Mouse (Mus musculus) forelimb bud, embryonic 11.5 days (tissue): ENCODE measurements at regions not wholly inside any gene's neighbourhood (a gene's known extent, or its start where the extent isn't known, plus 50 kb on each side); places are given as distances from the start of the nearest gene placed in this dataset.

Experiments
- DNase-seq: peaks from one replicate; pipeline ENCODE4 v3.0.0-alpha.2; 2012; ENCODE audit warnings: low read depth, low spot score

DNA sequence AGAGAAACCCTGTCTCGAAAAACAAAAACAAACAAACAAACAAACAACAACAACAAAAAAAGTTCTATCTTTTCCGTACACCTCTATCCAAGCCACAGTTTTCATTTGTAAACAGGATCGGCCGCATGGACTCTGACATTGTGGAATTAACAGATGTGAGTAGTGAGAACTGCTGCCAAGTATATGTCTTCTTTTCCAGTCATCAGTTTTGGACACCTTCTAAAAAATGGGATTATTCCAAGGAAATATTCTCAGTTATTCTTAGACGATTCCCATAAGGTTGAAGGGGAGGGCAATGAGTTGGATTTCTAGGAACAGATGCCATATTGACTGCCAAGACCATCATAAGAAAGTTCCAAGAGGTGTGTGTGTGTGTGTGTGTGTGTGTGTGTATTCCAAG is 891.2 kb upstream of the Lrrc6 start:
- DNase-seq, result no peak

DNA sequence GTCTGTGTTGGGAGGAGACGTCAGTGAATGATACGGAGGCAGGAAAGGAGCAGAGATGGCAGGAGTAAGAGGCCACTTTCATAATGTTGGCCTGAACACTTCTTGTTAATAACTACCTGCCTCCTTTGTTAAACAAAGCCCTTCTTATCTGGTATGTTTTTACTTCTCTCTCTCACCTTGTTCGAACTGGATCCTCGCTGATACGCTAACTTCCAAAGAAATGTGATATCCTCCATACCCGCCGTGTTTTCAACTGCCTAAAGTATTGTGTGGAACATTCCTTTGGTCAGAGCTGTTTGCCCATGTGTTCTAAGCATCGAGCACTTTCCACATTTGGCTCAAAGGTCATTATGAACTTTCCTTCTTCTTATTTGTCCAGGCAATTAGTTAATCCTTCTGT is 887.8 kb upstream of the Lrrc6 start:
- no peak for DNase-seq

DNA sequence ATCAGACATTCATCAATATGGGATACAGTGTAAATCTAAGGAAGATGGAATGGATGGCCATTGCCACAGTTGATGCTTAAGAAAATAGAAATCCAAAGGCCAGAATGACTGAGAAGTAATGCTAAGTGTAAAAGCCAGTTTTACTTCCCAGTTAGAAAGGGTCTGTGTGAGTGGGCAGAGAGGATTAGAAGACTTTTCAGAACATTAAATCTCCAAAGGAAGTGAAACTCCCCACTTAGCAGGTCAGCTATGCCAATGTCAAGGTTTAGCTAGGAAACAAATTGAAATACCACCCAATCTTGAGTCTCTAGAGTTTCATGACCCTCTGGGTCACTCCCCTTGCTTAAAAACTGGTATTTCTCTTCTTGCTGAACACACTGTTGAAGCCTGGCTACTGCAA is 886.2 kb upstream of the Lrrc6 start:
- no peak for DNase-seq

- no peak for DNase-seq
These were observed 872.9 kb upstream of the Lrrc6 start for GRCm38 (mm10) chr15:67373599-67373998.

DNA sequence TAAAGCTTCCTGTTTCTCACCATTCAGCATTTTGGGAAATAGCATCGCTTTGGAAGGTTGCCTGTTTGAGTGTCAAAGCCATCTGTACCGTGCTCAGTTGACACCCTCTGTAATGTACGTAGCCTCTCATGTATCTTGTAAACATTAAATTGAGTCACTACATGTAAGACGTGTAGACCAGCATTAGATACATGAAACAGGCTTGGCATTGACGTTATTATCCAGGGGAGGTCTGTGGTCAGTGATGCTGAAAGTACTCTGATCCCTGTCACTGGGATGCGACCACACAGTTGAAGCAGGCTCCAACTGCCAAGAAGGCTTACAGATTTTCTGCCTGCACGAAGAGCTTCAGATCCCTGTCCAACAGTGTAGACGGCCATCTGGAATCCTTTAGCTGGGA is 872.3 kb upstream of the Lrrc6 start:
- DNase-seq, result no peak

DNA sequence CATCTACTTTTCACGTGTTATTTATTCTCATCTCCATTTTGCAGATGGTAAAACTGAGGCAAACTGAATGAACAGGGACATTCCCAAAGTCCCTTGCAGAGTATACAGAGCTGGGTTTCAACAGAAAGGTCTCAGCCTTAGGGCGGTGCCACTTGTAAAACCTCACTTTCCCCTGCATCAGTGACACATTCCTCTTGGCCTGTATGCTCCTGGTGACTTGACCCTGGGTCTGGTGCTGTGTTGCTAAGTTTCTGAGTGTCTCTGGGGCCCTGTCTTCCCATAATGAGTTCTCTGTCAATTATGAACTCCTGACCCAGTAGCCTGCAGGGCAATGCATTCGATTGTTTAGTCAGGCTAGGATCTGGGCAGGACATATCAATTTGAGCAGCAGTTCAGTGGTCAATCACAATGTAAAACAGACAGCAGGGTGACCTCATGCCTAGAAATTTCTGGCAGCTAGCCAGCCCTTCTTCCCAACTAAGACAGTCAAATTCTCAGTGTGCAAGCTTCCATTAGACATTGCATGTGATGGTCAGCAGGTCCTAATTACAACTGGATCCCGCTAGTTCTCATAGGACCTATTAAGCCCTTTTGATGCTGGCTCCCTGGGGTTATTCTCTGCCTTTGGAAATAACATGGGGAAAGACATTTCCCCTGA is 863.5 kb upstream of the Lrrc6 start:
- DNase-seq, result peak; percentile 44

GRCm38 (mm10) chr15:67361012-67361571 is 860.4 kb upstream of the Lrrc6 start:
- peak; percentile 43 for DNase-seq

- no peak for DNase-seq
These were observed 857.2 kb upstream of the Lrrc6 start for GRCm38 (mm10) chr15:67357867-67358266.

GRCm38 (mm10) chr15:67355334-67355733 is 854.6 kb upstream of the Lrrc6 start:
- no peak for DNase-seq

- DNase-seq, result no peak
These were observed 854.0 kb upstream of the Lrrc6 start for GRCm38 (mm10) chr15:67354598-67355159.

DNA sequence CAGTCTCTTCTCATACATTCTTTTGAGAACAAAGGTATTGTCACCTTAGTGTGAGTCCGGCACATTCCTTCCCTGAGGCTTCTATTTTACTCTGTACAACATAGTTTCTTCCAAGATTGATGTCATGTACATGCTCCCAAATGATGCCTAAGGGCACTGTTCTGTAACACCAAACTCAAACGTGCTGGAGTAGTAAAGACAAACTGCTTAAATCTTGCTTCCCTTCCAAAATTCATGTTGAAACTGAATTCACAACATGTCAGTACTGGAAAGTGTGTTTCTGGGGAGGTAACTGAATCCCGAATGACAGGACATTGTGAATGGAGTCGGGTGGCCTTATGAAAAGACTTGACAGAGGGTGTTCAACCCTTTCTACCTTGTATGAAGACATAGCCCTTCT is 848.8 kb upstream of the Lrrc6 start:
- no peak for DNase-seq

DNA sequence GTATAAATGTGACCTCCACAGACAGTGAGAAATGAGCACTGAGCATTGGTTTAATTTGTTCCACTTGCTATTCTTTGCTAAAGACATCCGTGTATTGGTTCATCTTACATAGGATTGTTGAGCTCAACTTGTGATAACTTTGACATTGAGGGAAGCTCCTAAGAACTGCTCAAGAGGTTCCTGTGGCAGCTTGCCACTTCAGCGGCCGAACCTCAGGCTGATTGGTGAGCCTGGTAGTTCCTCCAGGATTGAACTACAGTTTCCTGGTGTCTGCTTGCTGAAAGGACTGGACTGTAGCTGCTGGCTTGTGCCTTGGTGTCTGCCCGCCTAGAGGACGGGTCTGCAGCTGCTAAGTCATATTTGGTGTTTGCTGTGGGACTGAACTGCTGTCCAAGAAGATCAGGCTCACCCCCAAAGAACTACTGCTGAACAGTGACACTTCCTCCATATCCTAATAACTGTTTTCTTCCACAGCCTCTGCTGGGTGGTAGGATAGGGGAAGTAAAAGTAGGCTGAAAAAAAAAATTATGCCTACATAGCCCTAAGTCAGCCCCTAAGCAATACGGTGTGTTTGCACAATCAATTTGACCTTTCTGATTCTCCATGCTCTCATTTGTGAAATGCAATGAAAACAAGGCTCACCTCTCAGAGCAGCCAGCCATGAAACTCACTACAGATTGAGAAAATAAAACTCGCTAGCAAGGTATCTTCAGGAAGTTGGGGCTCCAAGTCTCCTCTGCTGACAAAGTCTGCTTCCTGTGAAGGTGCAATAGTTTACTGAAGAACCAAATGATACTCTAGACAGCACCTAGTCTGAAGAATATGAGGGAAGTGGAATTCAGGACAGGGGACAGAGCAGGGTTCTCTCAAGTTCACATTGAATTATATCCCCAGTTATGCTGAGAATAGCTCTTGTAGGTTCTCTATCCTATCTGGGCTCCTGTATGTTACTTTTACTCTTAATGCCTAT is 844.8 kb upstream of the Lrrc6 start:
- no peak for DNase-seq

GRCm38 (mm10) chr15:67342050-67342449 is 841.3 kb upstream of the Lrrc6 start:
- no peak for DNase-seq

DNA sequence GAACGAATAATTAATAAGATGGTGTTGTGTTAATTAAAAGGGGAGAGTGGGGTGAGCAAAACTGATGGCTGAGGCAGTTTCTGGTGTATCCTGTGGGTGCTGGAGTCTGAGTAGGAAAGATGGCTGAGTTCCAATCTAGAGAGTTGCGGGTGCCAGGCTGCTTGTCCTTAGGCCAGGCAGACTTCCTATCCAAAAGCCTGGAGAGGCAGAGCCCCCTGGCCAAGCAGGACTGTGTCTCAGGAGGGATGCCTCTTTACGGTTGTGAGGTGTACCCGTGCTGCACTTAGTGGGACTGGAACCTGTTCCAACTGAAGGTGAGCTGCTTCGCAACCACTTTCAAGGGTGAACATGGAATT is 836.3 kb upstream of the Lrrc6 start:
- DNase-seq, result no peak

GRCm38 (mm10) chr15:67336294-67337039 is 835.8 kb upstream of the Lrrc6 start:
- DNase-seq, result no peak

DNA sequence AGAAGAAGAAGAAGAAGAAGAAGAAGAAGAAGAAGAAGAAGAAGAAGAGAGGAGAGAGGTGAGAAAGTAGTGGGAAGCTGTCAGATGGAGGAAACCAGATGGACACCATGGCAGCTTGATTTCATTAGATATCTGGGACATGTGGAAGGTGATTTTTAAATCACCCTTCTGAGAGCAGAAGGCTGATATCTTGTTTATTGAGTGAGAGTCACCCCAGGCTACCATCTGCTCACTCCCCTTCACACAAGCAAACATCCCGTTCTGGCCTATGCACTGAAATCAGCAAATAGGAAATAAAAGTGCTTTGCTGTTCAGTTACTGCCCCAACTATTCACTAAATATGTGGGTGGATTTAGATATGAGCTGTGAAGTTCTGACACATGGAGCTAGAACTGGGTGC is 831.8 kb upstream of the Lrrc6 start:
- no peak for DNase-seq

- no peak for DNase-seq
These were observed 819.6 kb upstream of the Lrrc6 start for GRCm38 (mm10) chr15:67320292-67320691.

GRCm38 (mm10) chr15:67315202-67315601 is 814.5 kb upstream of the Lrrc6 start:
- no peak for DNase-seq

- DNase-seq, result no peak
These were observed 812.9 kb upstream of the Lrrc6 start for GRCm38 (mm10) chr15:67313648-67314047.

GRCm38 (mm10) chr15:67305681-67306080 is 805.0 kb upstream of the Lrrc6 start:
- no peak for DNase-seq

GRCm38 (mm10) chr15:67303804-67304203 is 803.1 kb upstream of the Lrrc6 start:
- DNase-seq, result no peak
